Mouse (Mus musculus) C2C12 (cell line): Measurements from ENCODE around the gene Itgae. TPM values are rescaled to one million over a fixed set of nuclear protein-coding genes. Genes with fewer than 3 reads are reported as not detected.
"Not testable (repeated sequence)": the region's sequence is repeated elsewhere in the genome, so short reads cannot be mapped to it uniquely, and the experiment has no call there.

ENCODE experiments used
- H3K27me3 ChIP-seq: one replicate; pipeline ENCODE4 v1.6.1; 2011; ENCODE audit not compliant: control insufficient read depth, insufficient read depth, insufficient read length
- H3K36me3 ChIP-seq: one replicate; pipeline ENCODE4 v1.6.1; 2011; ENCODE audit not compliant: control insufficient read depth, insufficient read depth
- H3K4me3 ChIP-seq: one replicate; pipeline ENCODE4 v1.5.1; 2011; ENCODE audit warnings: mild to moderate bottlenecking, control low read depth; ENCODE audit not compliant: poor library complexity, insufficient read depth, severe bottlenecking
- H3K79me2 ChIP-seq: one replicate; pipeline ENCODE4 v1.6.1; 2011; ENCODE audit not compliant: control insufficient read depth, insufficient read depth
- H3K79me3 ChIP-seq: one replicate; pipeline ENCODE4 v1.6.1; 2011; ENCODE audit warnings: low read depth, control low read depth
- H3ac ChIP-seq: one replicate; pipeline ENCODE3; 2011; ENCODE audit warnings: low read depth; ENCODE audit not compliant: control insufficient read depth, insufficient read length
- CEBPB ChIP-seq: IDR thresholded peaks from one replicate; pipeline ENCODE4 v1.6.1; 2011; ENCODE audit warnings: low read depth, mild to moderate bottlenecking, control low read depth, moderate library complexity
- CTCF ChIP-seq: IDR thresholded peaks from one replicate; pipeline ENCODE4 v1.5.1; 2011; ENCODE audit not compliant: control insufficient read depth, insufficient read depth, insufficient read length
- FOSL1 ChIP-seq: IDR thresholded peaks from one replicate; pipeline ENCODE4 v1.8.0; 2011; ENCODE audit warnings: mild to moderate bottlenecking, low read length; ENCODE audit not compliant: poor library complexity, insufficient read depth, severe bottlenecking
- MAX ChIP-seq: IDR thresholded peaks from one replicate; pipeline ENCODE4 v1.6.1; 2011; ENCODE audit warnings: mild to moderate bottlenecking, control low read depth
- MYOD1 ChIP-seq: IDR thresholded peaks from one replicate; pipeline ENCODE4 v1.6.1; 2011; ENCODE audit warnings: low read depth; ENCODE audit not compliant: control insufficient read depth, insufficient read length
- MYOG ChIP-seq: IDR thresholded peaks from one replicate; pipeline ENCODE4 v1.6.1; 2011; ENCODE audit not compliant: control insufficient read depth, insufficient read length; ENCODE audit errors: extremely low read depth
- USF1 ChIP-seq: IDR thresholded peaks from one replicate; pipeline ENCODE4 v1.6.1; 2011; ENCODE audit warnings: low read depth, mild to moderate bottlenecking, control low read depth, moderate library complexity
- polyA plus RNA-seq: library from polyadenylated mRNA; unstranded; fragments of >200 nt; fragmentation: generic; extraction: Trizol; gene quantifications from one replicate; pipeline ENCODE4 v1.2.1, GENCODE M21; 2012; ENCODE audit warnings: missing spikeins

Itgae gene
- polyA plus RNA-seq, 1 experiment, result 0.05 TPM

- H3K79me3 ChIP-seq, result no peaks in the 10 kb centered on the region
- TF ChIP-seq MYOD1, result no peak
- no peak for TF ChIP-seq MAX
- TF ChIP-seq FOSL1, result no peak
- no peak for TF ChIP-seq CTCF
- no peak for TF ChIP-seq CEBPB
- TF ChIP-seq USF1, result no peak
- no peak for TF ChIP-seq MYOG
Observed at GRCm38 (mm10) chr11:73094231-73094995, 4.0 kb downstream of the Itgae start.

GRCm38 (mm10) chr11:73098860-73099259 lies 8.5 kb downstream of the Itgae start:
- no peaks in the 10 kb centered on the region for H3K36me3 ChIP-seq
- H3K79me3 ChIP-seq, result no peaks in the 10 kb centered on the region
- TF ChIP-seq CEBPB (no peak), MYOD1 (no peak), USF1 (no peak), FOSL1 (no peak), MYOG (no peak), CTCF (no peak), MAX (no peak)
- H3K27me3 ChIP-seq, result no peaks in the 10 kb centered on the region
- no peaks in the 10 kb centered on the region for H3K79me2 ChIP-seq
- H3K4me3 ChIP-seq, result no peak overlapping the region
- no peak overlapping the region for H3ac ChIP-seq

More at GRCm38 (mm10) chr11:73094231-73094995, 4.0 kb downstream of the Itgae start:
- Histone ChIP-seq H3K27me3 (no peaks in the 10 kb centered on the region), H3ac (no peak overlapping the region), H3K4me3 (no peak overlapping the region), H3K79me2 (no peaks in the 10 kb centered on the region), H3K36me3 (no peaks in the 10 kb centered on the region)

DNA sequence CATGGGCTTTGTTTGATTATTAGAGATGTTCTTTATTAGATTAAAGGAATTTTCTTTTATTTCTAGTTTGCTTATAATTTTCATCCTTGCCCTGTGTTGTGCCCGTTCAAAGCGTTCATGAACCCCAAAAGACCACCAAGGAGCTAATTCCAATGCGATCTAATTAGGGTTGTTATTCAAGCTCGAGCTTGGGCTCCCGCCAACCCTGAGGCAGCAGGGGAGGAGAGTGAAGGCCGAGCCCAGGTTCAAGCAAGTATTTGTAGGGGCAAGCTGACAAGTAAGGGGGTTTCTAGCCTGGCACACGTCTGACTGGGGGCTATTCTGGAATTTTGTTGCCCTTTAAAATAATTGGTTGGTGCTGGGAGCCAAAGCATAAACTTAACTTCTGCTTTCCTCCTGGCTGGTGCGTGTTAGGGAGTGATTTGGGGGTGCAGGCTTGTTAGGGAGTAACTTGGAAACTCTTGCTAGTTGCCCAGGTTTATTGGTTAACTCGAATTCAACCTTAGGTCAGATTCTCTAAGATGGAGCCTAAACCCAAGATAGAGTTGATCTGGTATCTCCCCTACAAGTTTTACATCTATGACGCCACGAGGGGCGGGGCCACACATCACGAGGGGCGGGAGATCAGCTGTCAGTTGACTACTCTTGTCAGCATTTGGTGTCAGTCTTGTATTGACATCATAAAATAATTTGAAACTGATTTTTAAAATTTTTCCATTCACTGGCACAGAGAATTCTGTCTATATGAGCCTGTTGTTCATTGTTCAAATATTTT lies 9.8 kb downstream of the Itgae start:
- TF ChIP-seq MYOG (no peak), FOSL1 (no peak), USF1 (no peak), CTCF (no peak), CEBPB (no peak), MAX (no peak), MYOD1 (no peak)
- Histone ChIP-seq H3ac (no peak overlapping the region), H3K27me3 (no peaks in the 10 kb centered on the region), H3K79me2 (no peaks in the 10 kb centered on the region), H3K36me3 (no peaks in the 10 kb centered on the region), H3K4me3 (no peak overlapping the region), H3K79me3 (no peaks in the 10 kb centered on the region)

- no peaks in the 10 kb centered on the region for H3K79me3 ChIP-seq
Observed at GRCm38 (mm10) chr11:73101308-73101707, 10.9 kb downstream of the Itgae start.

GRCm38 (mm10) chr11:73105246-73105645 lies 14.9 kb downstream of the Itgae start:
- Histone ChIP-seq H3K27me3 (no peaks in the 10 kb centered on the region), H3K79me2 (no peaks in the 10 kb centered on the region), H3ac (no peak overlapping the region), H3K79me3 (no peaks in the 10 kb centered on the region), H3K36me3 (no peaks in the 10 kb centered on the region), H3K4me3 (no peak overlapping the region)
- no peak for TF ChIP-seq CEBPB
- TF ChIP-seq FOSL1, result no peak
- TF ChIP-seq MYOD1, result no peak
- TF ChIP-seq MAX, result no peak
- no peak for TF ChIP-seq CTCF
- TF ChIP-seq USF1, result no peak
- no peak for TF ChIP-seq MYOG

More at GRCm38 (mm10) chr11:73101308-73101707, 10.9 kb downstream of the Itgae start:
- Histone ChIP-seq H3K36me3 (no peaks in the 10 kb centered on the region), H3K4me3 (no peak overlapping the region), H3ac (no peak overlapping the region), H3K79me2 (no peaks in the 10 kb centered on the region), H3K27me3 (no peaks in the 10 kb centered on the region)
- no peak for TF ChIP-seq MYOD1
- TF ChIP-seq USF1, result no peak
- no peak for TF ChIP-seq FOSL1
- no peak for TF ChIP-seq MAX
- no peak for TF ChIP-seq CEBPB
- TF ChIP-seq MYOG, result no peak
- no peak for TF ChIP-seq CTCF

DNA sequence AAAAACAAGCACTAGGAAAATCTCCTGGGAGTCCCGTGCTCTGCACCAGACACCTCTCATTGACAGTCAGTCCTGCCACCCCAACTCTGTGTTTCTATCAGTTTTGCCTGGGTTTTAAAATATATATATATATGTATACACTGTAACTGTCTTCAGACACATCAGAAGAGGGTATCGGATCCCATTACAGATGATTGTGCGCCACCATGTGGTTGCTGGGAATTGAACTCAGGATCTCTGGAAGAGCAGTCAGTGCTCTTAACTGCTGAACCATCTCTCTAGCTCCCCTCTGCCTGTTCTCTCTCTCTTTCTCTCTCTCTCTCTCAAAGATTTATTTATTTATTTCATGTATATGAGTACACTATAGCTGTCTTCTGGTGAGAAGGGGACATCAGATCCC lies 17.0 kb downstream of the Itgae start:
- not testable (repeated sequence) for H3K79me3 ChIP-seq, H3ac ChIP-seq, H3K79me2 ChIP-seq, H3K4me3 ChIP-seq, H3K36me3 ChIP-seq, H3K27me3 ChIP-seq
